Mouse (Mus musculus) forebrain, embryonic 10.5 days (tissue): ENCODE results near the gene Iqsec3. TPM values are rescaled to one million over a fixed set of nuclear protein-coding genes. Genes with fewer than 3 reads are reported as not detected.

Experiments
- DNase-seq: peaks from one replicate; pipeline ENCODE4 v3.0.0-alpha.2; 2017; ENCODE audit warnings: low spot score; ENCODE audit errors: extremely low spot score
- H3K27ac ChIP-seq: fragments of 300-500 bp; sonication (generic); 2 replicates; pipeline ENCODE4 v1.5.1; 2016; ENCODE audit warnings: mild to moderate bottlenecking
- H3K27me3 ChIP-seq: fragments of 300-500 bp; sonication (generic); 2 replicates; pipeline ENCODE4 v1.6.1; 2016; ENCODE audit warnings: mild to moderate bottlenecking; ENCODE audit not compliant: poor library complexity, severe bottlenecking
- H3K36me3 ChIP-seq: fragments of 300-500 bp; sonication (generic); replicated peaks from 2 replicates; pipeline ENCODE4 v1.6.1; 2016; ENCODE audit warnings: mild to moderate bottlenecking, moderate library complexity
- H3K4me1 ChIP-seq: fragments of 300-500 bp; sonication (generic); 2 replicates; pipeline ENCODE4 v1.6.1; 2016
- H3K4me3 ChIP-seq: fragments of 300-500 bp; sonication (generic); 2 replicates; pipeline ENCODE4 v1.5.1; 2016; ENCODE audit warnings: mild to moderate bottlenecking, moderate library complexity
- H3K9me3 ChIP-seq: fragments of 300-500 bp; sonication (generic); 2 replicates; pipeline ENCODE4 v1.6.1; 2016; ENCODE audit warnings: mild to moderate bottlenecking, moderate library complexity
- WGBS: fragments of 180-500 bp; shearing (Covaris S2); methylation state at CpG from one replicate; pipeline ENCODE4 v1.1.7; 2016; 5-methylcytosine and 5-hydroxymethylcytosine counted together
- polyA plus RNA-seq: library from polyadenylated mRNA; unstranded; fragments of >200 nt; fragmentation: Nextera tagmentation; extraction: Ambion mirVana; gene quantifications from 2 replicates; pipeline ENCODE4 v1.2.1, GENCODE M21; 2016

Gene Iqsec3
- polyA plus RNA-seq, 1 experiment from 2014 or later = 0.20 TPM

- H3K4me1 ChIP-seq = peaks cover 23% of the 10 kb centered on the region
- no peak overlapping the region for H3K27ac ChIP-seq
- H3K36me3 ChIP-seq = no peaks in the 10 kb centered on the region
- no peaks in the 10 kb centered on the region for H3K27me3 ChIP-seq
- H3K9me3 ChIP-seq = no peaks in the 10 kb centered on the region
- WGBS = 23% methylated on average over 7 of the region's 7 CpGs
- no peak for DNase-seq
- H3K4me3 ChIP-seq = no peak overlapping the region
Observed at GRCm38 (mm10) chr6:121495606-121496005, 22.1 kb upstream of the Iqsec3 start.

GRCm38 (mm10) chr6:121495026-121495425 lies 21.5 kb upstream of the Iqsec3 start:
- WGBS = 87% methylated on average over 1 of the region's 1 CpGs
- H3K36me3 ChIP-seq = no peaks in the 10 kb centered on the region
- DNase-seq = no peak
- no peak overlapping the region for H3K27ac ChIP-seq
- no peaks in the 10 kb centered on the region for H3K9me3 ChIP-seq
- no peaks in the 10 kb centered on the region for H3K27me3 ChIP-seq
- H3K4me1 ChIP-seq = peaks cover 23% of the 10 kb centered on the region
- H3K4me3 ChIP-seq = no peak overlapping the region

GRCm38 (mm10) chr6:121494319-121494718 lies 20.8 kb upstream of the Iqsec3 start:
- H3K4me1 ChIP-seq = peaks cover 21% of the 10 kb centered on the region

GRCm38 (mm10) chr6:121491339-121491738 lies 17.9 kb upstream of the Iqsec3 start:
- H3K27me3 ChIP-seq = no peaks in the 10 kb centered on the region
- DNase-seq = no peak
- no peaks in the 10 kb centered on the region for H3K9me3 ChIP-seq
- no peak overlapping the region for H3K27ac ChIP-seq
- no peaks in the 10 kb centered on the region for H3K36me3 ChIP-seq
- H3K4me1 ChIP-seq = peaks cover 12% of the 10 kb centered on the region
- WGBS = 89% methylated on average over 5 of the region's 5 CpGs
- H3K4me3 ChIP-seq = no peak overlapping the region

More at GRCm38 (mm10) chr6:121494319-121494718, 20.8 kb upstream of the Iqsec3 start:
- H3K9me3 ChIP-seq = no peaks in the 10 kb centered on the region
- H3K27ac ChIP-seq = no peak overlapping the region
- DNase-seq = no peak
- H3K36me3 ChIP-seq = no peaks in the 10 kb centered on the region
- H3K4me3 ChIP-seq = no peak overlapping the region
- H3K27me3 ChIP-seq = no peaks in the 10 kb centered on the region
- WGBS = 74% methylated on average over 4 of the region's 4 CpGs

- 28% methylated on average over 5 of the region's 5 CpGs for WGBS
- H3K4me3 ChIP-seq = no peak overlapping the region
Observed at GRCm38 (mm10) chr6:121472273-121472672, 1.2 kb downstream of the Iqsec3 start.

GRCm38 (mm10) chr6:121468235-121468634 lies 5.2 kb downstream of the Iqsec3 start:
- Histone ChIP-seq H3K27me3 (peaks cover 25% of the 10 kb centered on the region), H3K36me3 (no peaks in the 10 kb centered on the region), H3K4me3 (no peak overlapping the region), H3K9me3 (no peaks in the 10 kb centered on the region), H3K27ac (no peak overlapping the region), H3K4me1 (peaks cover 5% of the 10 kb centered on the region)
- DNase-seq = no peak

More at GRCm38 (mm10) chr6:121472273-121472672, 1.2 kb downstream of the Iqsec3 start:
- peaks cover 15% of the 10 kb centered on the region for H3K4me1 ChIP-seq
- H3K9me3 ChIP-seq = no peaks in the 10 kb centered on the region
- H3K27ac ChIP-seq = no peak overlapping the region
- H3K27me3 ChIP-seq = peaks cover 40% of the 10 kb centered on the region
- DNase-seq = no peak
- H3K36me3 ChIP-seq = no peaks in the 10 kb centered on the region

- DNase-seq = no peak
- Histone ChIP-seq H3K27ac (no peak overlapping the region), H3K4me1 (peaks cover 13% of the 10 kb centered on the region), H3K9me3 (no peaks in the 10 kb centered on the region), H3K27me3 (peaks cover 23% of the 10 kb centered on the region), H3K36me3 (no peaks in the 10 kb centered on the region), H3K4me3 (peak overlapping the region; percentile 31)
- 6% methylated on average over 28 of the region's 28 CpGs for WGBS
Observed at GRCm38 (mm10) chr6:121462628-121463340, 10.7 kb downstream of the Iqsec3 start.

GRCm38 (mm10) chr6:121457381-121457780 lies 16.1 kb downstream of the Iqsec3 start:
- Histone ChIP-seq H3K27ac (no peak overlapping the region), H3K4me3 (no peak overlapping the region), H3K27me3 (peaks cover 4% of the 10 kb centered on the region), H3K36me3 (no peaks in the 10 kb centered on the region), H3K9me3 (no peaks in the 10 kb centered on the region), H3K4me1 (peaks cover 26% of the 10 kb centered on the region)
- DNase-seq = no peak
- WGBS = 59% methylated on average over 8 of the region's 8 CpGs

GRCm38 (mm10) chr6:121456651-121457050 lies 16.8 kb downstream of the Iqsec3 start:
- no peaks in the 10 kb centered on the region for H3K9me3 ChIP-seq
- H3K36me3 ChIP-seq = no peaks in the 10 kb centered on the region
- H3K4me1 ChIP-seq = peaks cover 26% of the 10 kb centered on the region
- H3K4me3 ChIP-seq = no peak overlapping the region
- DNase-seq = no peak
- no peaks in the 10 kb centered on the region for H3K27me3 ChIP-seq
- 86% methylated on average over 3 of the region's 3 CpGs for WGBS
- H3K27ac ChIP-seq = no peak overlapping the region

- Histone ChIP-seq H3K36me3 (no peaks in the 10 kb centered on the region), H3K27ac (0 out of 2 replicates have a peak overlapping the region, but pooled peaks have one; percentile 20), H3K4me1 (peaks cover 26% of the 10 kb centered on the region), H3K4me3 (no peak overlapping the region), H3K9me3 (no peaks in the 10 kb centered on the region), H3K27me3 (no peaks in the 10 kb centered on the region)
- WGBS = 64% methylated on average over 12 of the region's 12 CpGs
- no peak for DNase-seq
Observed at GRCm38 (mm10) chr6:121454549-121455494, 18.7 kb downstream of the Iqsec3 start.

- H3K9me3 ChIP-seq = no peaks in the 10 kb centered on the region
- peaks cover 26% of the 10 kb centered on the region for H3K4me1 ChIP-seq
- no peaks in the 10 kb centered on the region for H3K27me3 ChIP-seq
- no peak for DNase-seq
- no peak overlapping the region for H3K4me3 ChIP-seq
- 39% methylated on average over 7 of the region's 7 CpGs for WGBS
- H3K27ac ChIP-seq = no peak overlapping the region
- H3K36me3 ChIP-seq = no peaks in the 10 kb centered on the region
Observed at GRCm38 (mm10) chr6:121453776-121454175, 19.7 kb downstream of the Iqsec3 start.

GRCm38 (mm10) chr6:121451703-121452102 lies 21.8 kb downstream of the Iqsec3 start:
- no peak for DNase-seq
- Histone ChIP-seq H3K27ac (no peak overlapping the region), H3K9me3 (no peaks in the 10 kb centered on the region), H3K4me3 (no peak overlapping the region), H3K36me3 (no peaks in the 10 kb centered on the region), H3K4me1 (peaks cover 21% of the 10 kb centered on the region), H3K27me3 (no peaks in the 10 kb centered on the region)
- WGBS = 88% methylated on average over 3 of the region's 3 CpGs
